Mouse (Mus musculus) forebrain, embryonic 15.5 days (tissue): ENCODE data around the gene Fam114a1. TPM values are rescaled to one million over a fixed set of nuclear protein-coding genes. Genes with fewer than 3 reads are reported as not detected.
A peak's percentile ranks its signal among the peaks of the same experiment; 100 is the strongest.

ENCODE experiments used
- ATAC-seq: fragments of 200-750 bp; cut with Nextera tagmentation; replicated peaks from 2 replicates; pipeline ENCODE4 v1.8.0; 2017; ENCODE audit warnings: mild to moderate bottlenecking, moderate TSS enrichment, moderate library complexity
- H3K27ac ChIP-seq: fragments of 300-500 bp; sonication (generic); replicated peaks from 2 replicates; pipeline ENCODE4 v1.5.1; 2015; ENCODE audit warnings: mild to moderate bottlenecking, inconsistent platforms
- H3K27me3 ChIP-seq: fragments of 300-500 bp; sonication (generic); 2 replicates; pipeline ENCODE4 v1.6.1; 2015; ENCODE audit warnings: inconsistent platforms
- H3K36me3 ChIP-seq: fragments of 300-500 bp; sonication (generic); 2 replicates; pipeline ENCODE4 v1.6.1; 2015; ENCODE audit warnings: mild to moderate bottlenecking, inconsistent platforms
- H3K4me1 ChIP-seq: fragments of 300-500 bp; sonication (generic); 2 replicates; pipeline ENCODE4 v1.6.1; 2015; ENCODE audit warnings: inconsistent platforms
- H3K4me2 ChIP-seq: fragments of 300-500 bp; sonication (generic); replicated peaks from 2 replicates; pipeline ENCODE4 v1.6.1; 2015; ENCODE audit warnings: mild to moderate bottlenecking, inconsistent platforms
- H3K4me3 ChIP-seq: fragments of 300-500 bp; sonication (generic); 2 replicates; pipeline ENCODE4 v1.5.1; 2015; ENCODE audit warnings: mild to moderate bottlenecking, inconsistent platforms
- H3K9ac ChIP-seq: fragments of 300-500 bp; sonication (generic); replicated peaks from 2 replicates; pipeline ENCODE4 v1.6.1; 2015; ENCODE audit warnings: mild to moderate bottlenecking, inconsistent platforms
- H3K9me3 ChIP-seq: fragments of 300-500 bp; sonication (generic); 2 replicates; pipeline ENCODE4 v1.6.1; 2016; ENCODE audit warnings: inconsistent platforms
- WGBS: fragments of 180-500 bp; shearing (Covaris S2); methylation state at CpG from one replicate; pipeline ENCODE4 v1.1.7; 2015; ENCODE audit warnings: mixed read lengths; 5-methylcytosine and 5-hydroxymethylcytosine counted together
- polyA plus RNA-seq: library from polyadenylated mRNA; unstranded; fragments of >200 nt; fragmentation: Nextera tagmentation; extraction: Ambion mirVana; gene quantifications from 2 replicates; pipeline ENCODE4 v1.2.1, GENCODE M21; 2015

Gene Fam114a1
- 5.5 and 7.5 TPM in 2 replicates for polyA plus RNA-seq

GRCm38 (mm10) chr5:64969861-64970771, at the start of gene Fam114a1:
TSS of gene Fam114a1 (plus strand) at chr5:64970071.
- Histone ChIP-seq H3K27me3 (peaks cover 4% of the 10 kb centered on the region; the same call in 1 of the 2 replicates), H3K4me2 (peak within 1 kb of the TSS; percentile 96), H3K36me3 (no peaks in the 10 kb centered on the region), H3K27ac (no peak within 1 kb of the TSS), H3K9ac (peak within 1 kb of the TSS; percentile 54), H3K9me3 (no peaks in the 10 kb centered on the region), H3K4me1 (peaks cover 15% of the 10 kb centered on the region), H3K4me3 (peak within 1 kb of the TSS; percentile 56)
- peak; percentile 79 for ATAC-seq
- under 1% methylated on average over 66 of the region's 68 CpGs for WGBS

- Histone ChIP-seq H3K9me3 (no peaks in the 10 kb centered on the region), H3K4me3 (no peak overlapping the region), H3K27ac (no peak overlapping the region), H3K9ac (no peak overlapping the region), H3K27me3 (no peaks in the 10 kb centered on the region), H3K4me2 (no peak overlapping the region), H3K4me1 (no peaks in the 10 kb centered on the region), H3K36me3 (no peaks in the 10 kb centered on the region)
- WGBS: 94% methylated on average over 5 of the region's 5 CpGs
- no peak for ATAC-seq
Measured at GRCm38 (mm10) chr5:64922891-64923381, 46.9 kb upstream of the Fam114a1 start.

GRCm38 (mm10) chr5:64932215-64932614, 37.7 kb upstream of the Fam114a1 start:
- no peak for ATAC-seq
- WGBS: 55% methylated on average over 3 of the region's 3 CpGs
- H3K4me3 ChIP-seq: no peak overlapping the region
- H3K27ac ChIP-seq: no peak overlapping the region
- H3K27me3 ChIP-seq: no peaks in the 10 kb centered on the region
- H3K4me1 ChIP-seq: no peaks in the 10 kb centered on the region
- H3K9me3 ChIP-seq: no peaks in the 10 kb centered on the region
- H3K4me2 ChIP-seq: no peak overlapping the region
- no peaks in the 10 kb centered on the region for H3K36me3 ChIP-seq
- no peak overlapping the region for H3K9ac ChIP-seq

- H3K27ac ChIP-seq: no peak overlapping the region
- no peaks in the 10 kb centered on the region for H3K36me3 ChIP-seq
- no peak overlapping the region for H3K9ac ChIP-seq
- no peak overlapping the region for H3K4me2 ChIP-seq
- no peaks in the 10 kb centered on the region for H3K4me1 ChIP-seq
- no peaks in the 10 kb centered on the region for H3K9me3 ChIP-seq
- no peaks in the 10 kb centered on the region for H3K27me3 ChIP-seq
- WGBS: 88% methylated on average over 15 of the region's 15 CpGs
- no peak for ATAC-seq
- no peak overlapping the region for H3K4me3 ChIP-seq
Measured at GRCm38 (mm10) chr5:64932775-64933174, 37.1 kb upstream of the Fam114a1 start.

- ATAC-seq: no peak
- WGBS: 83% methylated on average over 5 of the region's 5 CpGs
- H3K9ac ChIP-seq: no peak overlapping the region
- H3K27me3 ChIP-seq: no peaks in the 10 kb centered on the region
- no peak overlapping the region for H3K27ac ChIP-seq
- H3K9me3 ChIP-seq: no peaks in the 10 kb centered on the region
- H3K4me1 ChIP-seq: no peaks in the 10 kb centered on the region
- H3K36me3 ChIP-seq: no peaks in the 10 kb centered on the region
- H3K4me3 ChIP-seq: no peak overlapping the region
- H3K4me2 ChIP-seq: no peak overlapping the region
Measured at GRCm38 (mm10) chr5:64951486-64951885, 18.4 kb upstream of the Fam114a1 start.

- ATAC-seq: no peak
- H3K4me1 ChIP-seq: no peaks in the 10 kb centered on the region
- no peak overlapping the region for H3K4me2 ChIP-seq
- H3K27ac ChIP-seq: no peak overlapping the region
- H3K36me3 ChIP-seq: no peaks in the 10 kb centered on the region
- 87% methylated on average over 8 of the region's 8 CpGs for WGBS
- no peak overlapping the region for H3K4me3 ChIP-seq
- no peaks in the 10 kb centered on the region for H3K9me3 ChIP-seq
- H3K9ac ChIP-seq: no peak overlapping the region
- H3K27me3 ChIP-seq: no peaks in the 10 kb centered on the region
Measured at GRCm38 (mm10) chr5:64954931-64955330, 14.9 kb upstream of the Fam114a1 start.

GRCm38 (mm10) chr5:64958991-64959842, 10.7 kb upstream of the Fam114a1 start:
- H3K4me3 ChIP-seq: no peak overlapping the region
- H3K9ac ChIP-seq: no peak overlapping the region
- no peak overlapping the region for H3K4me2 ChIP-seq
- H3K4me1 ChIP-seq: no peaks in the 10 kb centered on the region
- no peak for ATAC-seq
- no peak overlapping the region for H3K27ac ChIP-seq
- WGBS: 81% methylated on average over 22 of the region's 22 CpGs
- H3K9me3 ChIP-seq: no peaks in the 10 kb centered on the region
- H3K36me3 ChIP-seq: no peaks in the 10 kb centered on the region
- no peaks in the 10 kb centered on the region for H3K27me3 ChIP-seq

- Histone ChIP-seq H3K27ac (no peak within 1 kb of the TSS), H3K4me3 (no peak within 1 kb of the TSS), H3K9me3 (no peaks in the 10 kb centered on the region), H3K36me3 (no peaks in the 10 kb centered on the region), H3K4me1 (no peaks in the 10 kb centered on the region), H3K27me3 (no peaks in the 10 kb centered on the region), H3K9ac (no peak within 1 kb of the TSS), H3K4me2 (no peak within 1 kb of the TSS)
- 89% methylated on average over 13 of the region's 13 CpGs for WGBS
- no peak for ATAC-seq
Measured at GRCm38 (mm10) chr5:64959843-64960230, 10.0 kb upstream of the Fam114a1 start, which contains the start of gene Tlr6. TSS of gene Tlr6 (minus strand) at chr5:64960097.

GRCm38 (mm10) chr5:64960857-64961391, 8.9 kb upstream of the Fam114a1 start:
- Histone ChIP-seq H3K9me3 (no peaks in the 10 kb centered on the region), H3K27ac (no peak overlapping the region), H3K4me3 (no peak overlapping the region), H3K4me2 (no peak overlapping the region), H3K27me3 (no peaks in the 10 kb centered on the region), H3K4me1 (no peaks in the 10 kb centered on the region), H3K36me3 (no peaks in the 10 kb centered on the region), H3K9ac (no peak overlapping the region)
- 91% methylated on average over 13 of the region's 13 CpGs for WGBS
- no peak for ATAC-seq

- H3K27ac ChIP-seq: no peak overlapping the region
- no peaks in the 10 kb centered on the region for H3K4me1 ChIP-seq
- H3K9ac ChIP-seq: no peak overlapping the region
- 84% methylated on average over 5 of the region's 5 CpGs for WGBS
- H3K4me2 ChIP-seq: no peak overlapping the region
- H3K36me3 ChIP-seq: no peaks in the 10 kb centered on the region
- no peak for ATAC-seq
- H3K27me3 ChIP-seq: no peaks in the 10 kb centered on the region
- H3K4me3 ChIP-seq: no peak overlapping the region
- H3K9me3 ChIP-seq: no peaks in the 10 kb centered on the region
Measured at GRCm38 (mm10) chr5:64963271-64963670, 6.6 kb upstream of the Fam114a1 start.

GRCm38 (mm10) chr5:64963735-64964134, 6.1 kb upstream of the Fam114a1 start:
- Histone ChIP-seq H3K4me1 (no peaks in the 10 kb centered on the region), H3K27ac (no peak overlapping the region), H3K9ac (no peak overlapping the region), H3K4me3 (no peak overlapping the region), H3K9me3 (no peaks in the 10 kb centered on the region), H3K4me2 (no peak overlapping the region), H3K27me3 (no peaks in the 10 kb centered on the region), H3K36me3 (no peaks in the 10 kb centered on the region)
- no peak for ATAC-seq
- 89% methylated on average over 3 of the region's 3 CpGs for WGBS
